Mouse (Mus musculus) ES-Bruce4 (cell line): ENCODE results near the gene Cpne9. TPM values are rescaled to one million over a fixed set of nuclear protein-coding genes. Genes with fewer than 3 reads are reported as not detected.

Source experiments
- H3K27ac ChIP-seq: 2 replicates; pipeline ENCODE4 v1.5.1; 2012; ENCODE audit warnings: low read length, inconsistent platforms; ENCODE audit not compliant: insufficient read depth
- H3K27me3 ChIP-seq: 2 replicates; pipeline ENCODE4 v1.6.1; 2012; ENCODE audit warnings: mild to moderate bottlenecking, low read length, inconsistent platforms; ENCODE audit not compliant: control insufficient read depth, poor library complexity, insufficient read depth, severe bottlenecking
- H3K36me3 ChIP-seq: 2 replicates; pipeline ENCODE4 v1.6.1; 2012; ENCODE audit warnings: inconsistent platforms, mild to moderate bottlenecking, low read length, moderate library complexity; ENCODE audit not compliant: control insufficient read depth, poor library complexity, insufficient read depth, severe bottlenecking
- H3K4me1 ChIP-seq: one replicate; pipeline ENCODE4 v1.8.1; 2011; ENCODE audit warnings: low read length; ENCODE audit not compliant: control insufficient read depth, insufficient read depth
- H3K4me3 ChIP-seq: 2 replicates; pipeline ENCODE4 v1.5.1; 2011; ENCODE audit warnings: low read depth, mild to moderate bottlenecking, low read length
- H3K9ac ChIP-seq: 2 replicates; pipeline ENCODE4 v1.6.1; 2012; ENCODE audit warnings: low read depth, mild to moderate bottlenecking, inconsistent platforms; ENCODE audit not compliant: poor library complexity, severe bottlenecking
- H3K9me3 ChIP-seq: replicated peaks from 2 replicates; pipeline ENCODE4 v1.6.1; 2012; ENCODE audit warnings: mild to moderate bottlenecking, low read length, inconsistent platforms; ENCODE audit not compliant: control insufficient read depth, poor library complexity, insufficient read depth, severe bottlenecking
- CTCF ChIP-seq: IDR thresholded peaks from one replicate; pipeline ENCODE4 v1.8.1; 2011; ENCODE audit warnings: low read depth, low read length
- EP300 ChIP-seq: IDR thresholded peaks from 2 replicates; pipeline ENCODE4 v1.6.1; 2011; ENCODE audit warnings: low read depth, low read length; ENCODE audit not compliant: insufficient read depth
- POLR2A ChIP-seq: IDR thresholded peaks from one replicate; pipeline ENCODE4 v1.8.1; 2011; ENCODE audit warnings: low read length; ENCODE audit not compliant: insufficient read depth
- polyA plus RNA-seq: library from polyadenylated mRNA; stranded (reverse); fragments of >200 nt; gene quantifications from 2 replicates; pipeline ENCODE4 v1.2.4, GENCODE M21; 2011; ENCODE audit warnings: low read depth; ENCODE audit not compliant: missing spikeins, insufficient read depth, insufficient read length

Gene Cpne9
- polyA plus RNA-seq, 1 experiment = 3.7 TPM

DNA sequence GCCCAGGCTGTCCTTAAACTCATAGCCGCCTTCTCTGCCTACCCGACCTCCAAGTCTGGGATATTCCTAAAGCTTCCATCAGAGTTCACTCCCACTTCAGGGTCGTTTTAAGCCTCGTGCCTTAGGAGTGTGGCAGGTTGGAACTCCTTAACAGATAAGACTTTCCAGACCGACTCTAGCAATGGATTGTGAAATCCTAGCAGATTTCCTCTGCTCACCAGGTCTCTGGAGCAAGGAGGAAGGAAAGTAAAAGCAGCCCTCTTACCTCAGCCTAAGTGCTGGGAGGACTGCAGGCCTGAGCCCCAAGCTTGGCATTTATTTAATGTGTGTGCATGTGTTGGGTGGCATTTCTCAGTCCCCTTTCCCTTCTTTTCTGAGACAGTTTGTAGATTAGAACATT lies 31.3 kb upstream of the Cpne9 start:
- TF ChIP-seq CTCF (no peak), POLR2A (no peak), EP300 (no peak)
- Histone ChIP-seq H3K36me3 (peaks cover 16% of the 10 kb centered on the region), H3K27ac (no peak overlapping the region), H3K9me3 (no peaks in the 10 kb centered on the region), H3K4me1 (no peaks in the 10 kb centered on the region), H3K9ac (no peak overlapping the region), H3K27me3 (no peaks in the 10 kb centered on the region), H3K4me3 (no peak overlapping the region)

DNA sequence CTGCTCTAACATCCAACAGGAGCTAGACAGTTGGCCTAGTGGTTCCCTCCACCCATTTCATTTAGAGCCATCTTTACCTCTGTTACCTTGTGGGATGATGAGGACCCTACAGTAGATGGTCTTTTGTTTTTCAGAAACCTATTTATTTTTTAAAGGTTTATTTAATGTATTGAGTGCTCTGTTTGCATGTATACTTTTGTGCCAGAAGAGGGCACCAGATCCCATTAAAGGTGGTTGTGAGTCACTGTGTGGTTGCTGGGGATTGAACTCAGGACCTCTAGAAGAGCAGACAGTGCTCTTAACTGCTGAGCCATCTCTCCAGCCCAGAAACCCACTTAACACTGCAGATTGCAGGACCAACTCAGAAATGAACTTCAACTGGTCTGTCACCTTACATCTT lies 30.2 kb upstream of the Cpne9 start:
- Histone ChIP-seq H3K9me3 (no peaks in the 10 kb centered on the region), H3K4me3 (no peak overlapping the region), H3K9ac (no peak overlapping the region), H3K36me3 (peaks cover 26% of the 10 kb centered on the region), H3K27me3 (no peaks in the 10 kb centered on the region), H3K4me1 (no peaks in the 10 kb centered on the region), H3K27ac (no peak overlapping the region)
- no peak for TF ChIP-seq EP300
- TF ChIP-seq CTCF = no peak
- TF ChIP-seq POLR2A = no peak

DNA sequence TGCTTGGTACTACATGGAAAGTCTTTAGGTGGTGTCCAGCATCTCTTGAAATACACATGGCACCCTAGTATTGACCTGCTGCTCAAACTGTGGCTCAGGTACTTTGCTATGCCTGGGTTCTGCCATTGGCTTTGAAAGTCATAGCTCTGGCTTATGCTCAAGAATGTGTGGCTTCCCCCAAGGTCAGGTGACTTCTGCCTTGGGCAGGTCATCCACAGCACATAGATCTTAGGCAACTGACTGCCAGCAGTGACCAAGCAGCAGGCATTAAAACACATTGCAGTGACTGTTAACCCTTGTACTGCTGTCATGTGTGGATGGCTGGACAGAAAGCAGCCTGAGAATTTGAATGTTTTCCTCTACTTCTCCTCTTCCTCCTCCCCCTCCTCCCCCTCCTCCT lies 27.2 kb upstream of the Cpne9 start:
- no peaks in the 10 kb centered on the region for H3K9me3 ChIP-seq
- no peaks in the 10 kb centered on the region for H3K27me3 ChIP-seq
- H3K9ac ChIP-seq = no peak overlapping the region
- no peak overlapping the region for H3K27ac ChIP-seq
- no peaks in the 10 kb centered on the region for H3K4me1 ChIP-seq
- peaks cover 26% of the 10 kb centered on the region for H3K36me3 ChIP-seq
- TF ChIP-seq CTCF (no peak), POLR2A (no peak), EP300 (no peak)
- no peak overlapping the region for H3K4me3 ChIP-seq

DNA sequence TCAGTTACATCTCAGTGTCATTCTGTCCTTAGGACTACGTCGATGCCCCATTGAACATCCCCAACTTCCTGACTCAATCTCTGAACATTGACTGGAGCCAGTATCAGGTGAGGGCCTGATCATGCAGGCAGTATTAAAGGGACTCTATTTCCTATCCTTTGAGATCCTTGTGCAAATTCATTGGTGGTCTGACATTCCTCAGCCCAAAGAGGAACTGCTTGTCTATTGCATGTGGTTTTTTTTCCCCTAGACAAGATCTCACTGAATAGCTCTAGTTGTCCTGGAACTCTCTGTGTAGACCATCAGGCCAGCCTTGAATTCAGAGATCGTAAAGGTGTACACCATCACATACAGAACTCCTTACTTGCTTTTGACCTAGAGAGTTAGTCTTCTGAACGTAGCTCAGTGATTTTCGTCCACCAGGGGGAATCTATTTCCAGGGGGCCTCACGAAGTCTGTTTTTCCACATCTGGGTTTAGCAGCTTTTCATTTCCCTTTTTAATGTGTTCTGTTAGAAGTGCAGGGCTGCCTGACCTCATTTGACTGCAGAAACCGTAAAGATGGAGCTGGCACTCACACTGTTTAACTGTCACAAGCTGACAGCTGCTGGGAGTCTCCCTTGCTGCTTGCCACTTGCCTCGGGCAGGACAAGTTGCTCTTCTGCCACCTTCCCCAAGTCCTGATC lies 20.8 kb upstream of the Cpne9 start:
- H3K27ac ChIP-seq = no peak overlapping the region
- no peaks in the 10 kb centered on the region for H3K9me3 ChIP-seq
- peaks cover 14% of the 10 kb centered on the region for H3K36me3 ChIP-seq
- peaks cover under 1% of the 10 kb centered on the region for H3K4me1 ChIP-seq
- no peaks in the 10 kb centered on the region for H3K27me3 ChIP-seq
- no peak overlapping the region for H3K4me3 ChIP-seq
- no peak for TF ChIP-seq EP300
- TF ChIP-seq POLR2A = no peak
- TF ChIP-seq CTCF = no peak
- no peak overlapping the region for H3K9ac ChIP-seq

DNA sequence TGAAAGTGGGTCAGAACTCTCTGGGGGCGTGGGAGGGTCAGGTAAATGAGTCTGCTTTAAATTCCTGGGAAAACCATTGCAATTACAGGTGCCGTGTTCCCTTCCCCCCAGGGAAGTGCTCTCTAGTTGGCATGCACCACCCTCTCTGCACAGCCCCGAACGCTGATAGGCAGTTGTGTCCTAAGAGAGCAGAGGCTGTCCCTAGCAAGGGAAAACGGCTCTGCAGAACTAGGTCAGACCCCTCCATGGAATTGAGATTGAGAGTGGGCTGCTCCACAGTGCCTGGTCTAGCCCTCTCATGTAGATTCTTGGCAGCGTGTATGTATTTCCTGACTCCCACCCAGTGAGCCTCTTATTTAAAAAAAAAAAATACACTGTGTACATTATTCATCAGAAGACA lies 18.6 kb upstream of the Cpne9 start:
- no peak overlapping the region for H3K4me3 ChIP-seq
- TF ChIP-seq EP300 (no peak), CTCF (no peak), POLR2A (no peak)
- no peaks in the 10 kb centered on the region for H3K9me3 ChIP-seq
- peaks cover 7% of the 10 kb centered on the region for H3K4me1 ChIP-seq
- no peaks in the 10 kb centered on the region for H3K27me3 ChIP-seq
- no peak overlapping the region for H3K27ac ChIP-seq
- peaks cover 7% of the 10 kb centered on the region for H3K36me3 ChIP-seq
- H3K9ac ChIP-seq = no peak overlapping the region

DNA sequence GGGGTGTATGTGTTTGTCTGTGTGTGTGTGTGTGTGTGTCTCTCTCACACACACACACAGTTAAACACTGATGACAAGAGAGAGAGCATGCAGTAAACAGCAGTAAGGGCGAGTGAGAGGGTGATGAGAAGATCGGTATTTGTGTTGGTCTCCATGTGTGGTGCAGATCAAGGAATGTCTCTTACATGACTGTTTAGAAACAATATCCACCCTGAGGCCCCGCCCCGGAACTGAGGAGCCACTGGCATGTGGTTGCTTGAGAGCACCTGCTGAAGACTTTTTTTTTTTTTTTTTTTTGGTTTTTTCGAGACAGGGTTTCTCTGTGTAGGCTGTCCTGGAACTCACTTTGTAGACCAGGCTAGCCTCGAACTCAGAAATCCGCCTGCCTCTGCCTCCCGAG lies 17.7 kb upstream of the Cpne9 start:
- TF ChIP-seq EP300 (no peak), CTCF (no peak), POLR2A (no peak)
- H3K27ac ChIP-seq = no peak overlapping the region
- no peak overlapping the region for H3K4me3 ChIP-seq
- peaks cover 7% of the 10 kb centered on the region for H3K36me3 ChIP-seq
- no peaks in the 10 kb centered on the region for H3K27me3 ChIP-seq
- H3K9ac ChIP-seq = no peak overlapping the region
- H3K4me1 ChIP-seq = peaks cover 7% of the 10 kb centered on the region
- no peaks in the 10 kb centered on the region for H3K9me3 ChIP-seq
